Mouse (Mus musculus): ENCODE data around the gene Ccdc177. TPM values are rescaled to one million over a fixed set of nuclear protein-coding genes. Genes with fewer than 3 reads are reported as not detected.
"Not testable (repeated sequence)": the region's sequence is repeated elsewhere in the genome, so short reads cannot be mapped to it uniquely, and the experiment has no call there.

The Ccdc177 gene
- not detected in 2 replicates for total RNA-seq (2021)
- long read RNA-seq, experiment 1, result 0 reads
- long read RNA-seq, experiment 2, result 0 reads

DNA sequence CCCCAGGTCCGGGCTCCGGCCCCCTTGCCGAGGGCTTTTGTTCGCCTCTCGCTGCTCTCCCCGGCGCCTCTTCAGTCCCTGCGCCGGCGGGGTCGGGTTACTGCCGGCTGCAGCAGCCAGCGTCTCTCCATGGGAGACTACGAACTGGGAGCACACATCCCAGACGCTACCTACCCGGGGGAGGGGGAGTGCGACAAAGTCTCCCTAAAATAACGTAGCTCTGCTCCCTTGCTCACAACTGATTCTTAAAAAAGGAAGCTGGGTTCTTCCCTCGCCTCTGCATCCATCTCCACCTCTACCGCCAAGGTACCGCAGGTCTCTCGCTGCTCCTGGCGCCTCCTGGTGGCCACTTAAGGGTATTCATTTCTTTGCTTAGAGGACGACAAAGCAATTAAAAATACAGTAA is at the start of gene Ccdc177:
Ccdc177 (minus strand) TSS at position 292 of the 406 bp plus-strand sequence.
- DNase-seq, result peak; percentile 86

DNA sequence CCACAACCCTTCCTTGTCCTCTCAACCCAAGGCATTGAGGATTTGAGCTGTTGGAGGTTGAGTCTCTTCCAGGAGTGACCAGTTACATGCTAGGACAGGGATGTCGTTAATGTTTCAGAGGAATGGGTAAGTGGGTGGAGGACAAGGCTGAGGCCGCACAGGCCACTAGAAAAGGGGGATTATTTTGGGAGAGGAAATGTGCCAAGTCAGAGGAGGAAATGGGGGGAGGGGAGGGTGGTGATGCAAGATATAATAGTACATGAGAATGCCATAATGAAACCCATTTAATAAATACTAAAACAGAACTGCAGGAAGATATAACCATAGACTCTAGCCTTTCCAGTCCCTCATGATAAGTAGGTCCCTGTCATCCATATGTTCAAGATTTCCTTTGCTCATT is 49.5 kb upstream of the Ccdc177 start:
- no peak for DNase-seq

DNA sequence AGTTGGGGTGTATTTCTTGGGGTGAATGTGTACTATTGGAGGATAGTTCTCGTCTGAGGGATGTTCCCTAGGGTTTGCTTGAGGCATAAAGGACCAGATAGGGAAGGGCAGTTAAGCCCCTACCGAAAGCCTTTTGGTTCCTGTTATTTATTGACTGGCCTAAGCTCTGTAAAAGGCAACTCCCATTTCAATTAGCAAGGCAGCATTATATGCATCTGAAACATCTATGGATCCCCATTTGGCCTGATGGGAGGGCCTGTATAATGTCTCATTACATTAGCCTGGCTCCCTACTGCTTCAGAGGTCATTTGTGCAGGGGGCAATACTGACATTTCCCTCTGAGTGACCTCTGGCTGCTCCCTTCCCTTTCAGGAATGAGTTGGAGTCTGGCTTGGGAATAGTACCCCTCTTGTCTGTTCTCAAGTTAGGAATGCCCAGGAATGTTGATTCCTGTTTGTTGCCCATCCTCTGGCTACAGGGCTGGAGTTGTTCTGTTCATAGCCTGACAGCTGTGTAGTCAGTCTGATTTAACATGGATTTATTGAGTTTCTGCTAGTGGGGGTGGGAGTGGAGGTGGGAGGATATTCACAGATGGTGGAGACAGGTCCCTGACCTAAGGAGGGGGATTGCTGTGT is 47.1 kb upstream of the Ccdc177 start:
- no peak for DNase-seq

DNA sequence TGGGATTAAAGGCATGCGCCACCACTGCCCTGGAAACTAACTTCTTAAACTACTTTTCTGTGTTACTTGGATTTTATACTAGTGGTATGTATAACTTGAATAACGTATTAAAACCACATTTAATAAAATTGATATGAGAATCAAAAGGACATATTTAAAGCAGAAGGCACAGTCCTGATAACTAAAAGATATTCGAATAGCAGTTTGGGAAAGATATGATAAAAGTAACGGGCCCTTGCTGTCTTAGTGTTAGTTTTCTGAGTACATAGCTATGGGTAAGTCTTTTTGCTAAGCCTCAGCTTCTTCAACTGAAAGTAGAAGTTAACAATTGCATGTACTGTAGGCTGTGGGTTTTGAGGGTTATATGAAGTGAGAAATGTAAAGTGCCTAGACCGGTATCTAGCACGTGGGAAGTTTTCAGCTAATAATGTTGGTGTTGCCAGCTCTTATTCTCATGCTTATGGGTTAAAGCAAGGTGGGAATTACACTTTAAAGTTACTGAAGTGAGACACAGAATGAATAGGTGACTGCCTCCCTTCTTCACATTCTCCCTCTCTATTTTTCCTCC is 44.5 kb upstream of the Ccdc177 start:
- no peak for DNase-seq

DNA sequence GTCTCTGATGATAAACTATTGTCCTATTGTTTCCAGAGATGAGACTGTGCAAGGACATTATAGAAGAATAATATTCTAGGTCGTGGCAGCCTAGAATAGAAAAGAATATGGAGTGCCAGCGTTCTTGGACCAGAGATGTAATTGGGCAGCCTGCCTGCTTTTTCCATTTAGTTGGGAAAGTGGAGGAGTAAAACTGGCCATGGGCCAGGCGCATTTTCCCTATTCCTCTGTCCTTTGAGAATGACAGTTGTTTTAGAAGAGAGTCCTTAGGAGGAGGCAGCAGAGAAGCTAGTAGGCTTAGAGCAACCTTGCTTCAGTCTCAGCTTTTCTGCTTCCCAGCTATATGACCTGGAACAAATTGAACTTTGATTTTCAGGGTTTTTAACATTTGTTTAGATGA is 43.4 kb upstream of the Ccdc177 start:
- DNase-seq, result peak; percentile 78

DNA sequence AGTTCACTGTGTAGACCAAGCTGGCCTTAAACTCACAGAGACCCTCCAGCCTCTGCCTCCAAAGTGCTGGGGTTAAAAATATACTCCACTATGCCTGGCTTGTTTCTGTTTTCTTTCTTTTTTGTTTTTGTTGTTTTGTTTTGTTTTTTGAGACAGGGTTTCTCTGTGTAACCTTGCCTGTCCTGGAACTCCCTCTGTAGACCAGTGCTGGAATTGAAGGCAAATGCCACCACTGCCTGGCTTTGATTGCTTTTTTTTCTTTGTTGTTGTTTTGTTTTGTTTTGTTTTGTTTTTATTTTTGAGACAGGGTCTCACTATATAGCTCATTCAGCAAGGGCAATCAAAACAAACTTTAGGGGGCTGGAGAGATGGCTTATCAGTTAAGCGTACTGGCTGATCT is 41.0 kb upstream of the Ccdc177 start:
- DNase-seq, result no peak

DNA sequence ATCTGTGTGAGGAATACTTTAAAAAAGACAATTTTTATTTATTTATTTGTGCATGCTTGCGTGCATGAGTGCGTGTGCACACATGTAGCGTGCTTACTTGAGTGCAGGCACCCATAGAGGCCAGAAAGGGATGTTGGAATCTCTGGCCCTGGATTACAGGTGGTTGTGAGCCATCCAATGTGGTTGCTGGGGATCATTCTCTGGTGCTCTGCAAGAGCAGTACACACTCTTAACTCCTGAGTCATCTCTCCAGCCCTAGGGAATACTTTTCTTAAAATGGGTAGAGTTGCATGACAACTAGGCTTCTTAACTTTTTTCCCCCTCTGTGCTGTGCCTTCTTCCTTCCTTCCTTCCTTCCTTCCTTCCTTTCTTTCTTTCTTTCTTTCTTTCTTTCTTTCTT is 39.7 kb upstream of the Ccdc177 start:
- DNase-seq, result no peak

DNA sequence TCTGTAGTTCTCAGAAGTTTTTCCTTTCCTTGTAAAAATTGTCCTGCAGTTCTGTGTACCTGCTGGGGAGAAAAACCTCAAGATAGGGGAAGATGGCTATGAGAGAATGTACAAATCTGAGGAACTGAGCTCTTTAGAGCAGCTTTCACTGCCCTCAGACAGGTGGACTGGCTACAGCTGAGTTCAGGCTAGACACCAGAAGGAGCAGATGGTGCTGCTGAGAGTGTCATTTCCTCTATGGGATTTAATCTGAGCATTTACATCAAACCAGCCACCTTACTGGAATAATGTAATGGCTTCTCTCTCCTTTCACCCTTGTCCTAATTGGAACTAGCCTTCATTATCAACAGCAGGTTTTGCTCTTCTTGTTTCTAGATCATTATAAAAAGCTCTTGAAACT is 37.8 kb upstream of the Ccdc177 start:
- no peak for DNase-seq

DNA sequence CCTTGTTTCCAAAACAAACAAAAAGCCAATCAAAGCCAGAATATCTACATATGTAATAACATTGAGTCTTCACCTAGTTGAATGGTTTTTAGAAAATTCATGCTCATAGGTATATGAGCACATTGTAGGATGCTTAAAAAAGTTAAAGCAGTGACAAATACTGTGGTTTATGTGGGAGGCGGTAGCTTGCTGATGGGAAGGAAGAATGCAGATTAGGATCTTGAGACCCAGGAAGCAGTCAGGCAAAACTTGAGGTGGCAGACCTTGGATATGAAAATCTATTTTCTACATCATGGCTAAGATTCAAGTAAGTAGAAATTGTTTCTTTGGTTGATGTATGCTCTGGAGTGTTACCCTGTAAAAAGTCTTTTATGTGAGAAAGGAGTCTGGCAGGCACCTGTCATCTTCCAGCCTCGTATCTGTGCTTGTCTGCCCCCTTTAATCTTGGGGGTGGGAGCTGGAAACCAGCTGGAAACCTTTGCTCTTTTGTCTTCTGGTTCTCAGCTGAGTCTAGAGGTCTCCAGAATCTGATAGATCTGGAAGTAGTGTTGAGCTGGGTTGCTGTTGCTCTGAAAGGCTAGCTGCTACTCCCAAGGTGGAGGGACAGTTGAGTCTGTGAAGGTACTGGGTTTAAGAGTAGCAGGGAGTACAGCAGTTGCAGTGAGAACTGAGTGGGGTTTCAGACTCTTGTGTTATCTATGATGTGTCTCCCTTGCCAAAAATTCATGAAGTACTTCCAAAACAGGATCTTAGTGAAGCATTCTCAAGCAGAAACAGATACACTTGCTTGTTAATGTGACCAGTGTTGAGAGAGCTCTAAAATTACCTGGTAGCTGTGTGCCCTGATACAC is 34.7 kb upstream of the Ccdc177 start:
- DNase-seq, result no peak

DNA sequence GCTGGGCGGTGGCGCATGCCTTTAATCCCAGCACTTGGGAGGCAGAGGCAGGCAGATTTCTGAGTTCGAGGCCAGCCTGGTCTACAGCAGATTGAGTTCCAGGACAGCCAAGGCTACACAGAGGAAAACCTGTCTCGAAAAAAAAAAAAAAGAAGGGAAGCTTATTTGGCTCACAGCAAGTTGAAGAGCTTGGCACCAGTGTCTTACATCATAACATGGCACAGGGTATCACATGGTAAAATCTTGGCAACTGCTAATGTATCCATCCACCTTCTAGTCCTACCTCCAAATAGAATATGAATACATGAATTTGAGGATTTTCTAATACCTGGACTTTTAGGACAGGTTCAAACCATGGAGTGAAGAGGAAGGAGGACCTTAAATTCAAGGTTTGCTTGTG is 34.0 kb upstream of the Ccdc177 start:
- DNase-seq, result no peak

DNA sequence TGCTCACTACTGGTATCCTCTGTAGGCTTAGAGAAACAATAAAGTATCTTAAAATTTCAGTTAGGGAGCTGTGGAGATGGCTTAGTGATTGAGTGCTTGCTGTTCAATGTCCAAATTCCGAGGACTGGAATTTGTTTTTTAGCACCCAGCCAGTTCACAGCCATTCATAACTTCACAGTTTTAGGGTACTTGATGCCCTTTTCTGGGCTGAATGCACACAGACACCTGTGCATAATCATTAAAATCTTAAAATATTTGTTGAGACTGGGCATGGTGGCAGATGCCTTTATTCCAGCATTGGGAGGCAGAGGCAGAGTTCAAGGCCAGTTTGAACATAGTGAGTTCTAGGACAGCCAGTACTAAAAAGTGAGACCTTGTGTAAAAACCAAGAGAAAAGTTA is 33.0 kb upstream of the Ccdc177 start:
- no peak for DNase-seq

DNA sequence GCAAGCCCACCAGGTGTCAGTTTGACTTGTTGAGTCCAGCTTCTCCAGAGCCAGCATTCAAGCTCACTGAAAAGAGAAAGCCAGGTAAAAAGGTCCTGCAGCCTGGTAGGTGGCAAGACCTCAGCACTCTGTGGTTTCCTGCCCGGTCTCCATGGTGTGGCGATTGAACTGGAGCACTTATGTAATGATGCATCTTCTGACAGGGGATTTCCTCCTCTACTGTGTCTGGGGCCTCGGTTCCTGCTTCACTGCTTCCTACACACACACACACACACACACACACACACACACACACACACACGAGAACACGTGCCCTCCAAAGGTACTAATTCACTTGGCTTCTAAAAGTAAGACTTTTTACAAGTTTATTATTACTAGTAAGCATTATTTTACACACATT is 32.4 kb upstream of the Ccdc177 start:
- DNase-seq, result peak; percentile 42

DNA sequence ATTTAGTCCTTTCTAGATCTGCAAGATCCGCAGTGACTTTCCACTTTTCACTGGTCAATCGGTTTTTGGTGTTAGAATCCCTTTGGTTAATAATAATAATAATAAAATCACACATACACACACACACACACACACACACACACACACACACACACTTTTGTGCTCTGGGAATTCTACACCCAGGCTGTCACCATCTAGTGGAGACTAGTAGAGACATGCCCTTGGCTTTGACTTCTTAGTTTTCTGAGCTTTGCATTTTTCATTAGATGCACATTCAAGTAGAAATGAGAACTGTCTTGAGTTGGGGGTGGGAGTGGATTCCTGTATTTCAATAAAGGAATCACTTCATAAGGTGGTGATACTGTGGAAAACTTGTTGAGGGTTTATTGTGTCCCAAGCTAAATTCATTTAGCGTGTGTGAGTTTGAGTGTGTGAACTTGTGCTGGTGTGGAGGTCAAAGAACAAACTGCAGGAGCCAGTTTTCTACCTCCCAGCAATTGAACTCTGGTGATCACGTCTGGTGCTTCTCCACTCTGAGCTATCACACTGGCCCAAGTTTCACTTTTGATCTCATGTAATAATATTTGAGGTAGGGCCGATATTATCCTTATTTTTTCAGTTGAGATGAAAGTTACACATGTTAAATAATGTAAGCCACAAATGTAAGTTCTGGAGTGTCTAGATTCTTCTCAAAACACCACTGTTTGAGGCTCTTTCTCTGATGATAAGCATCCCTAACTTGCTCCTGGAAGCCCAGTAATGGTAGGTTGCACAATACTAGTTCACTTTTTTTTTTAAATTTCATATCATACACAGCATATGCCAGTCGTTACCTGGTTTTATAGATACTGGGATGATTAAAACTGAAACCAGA is 31.3 kb upstream of the Ccdc177 start:
- peak; percentile 31 for DNase-seq

DNA sequence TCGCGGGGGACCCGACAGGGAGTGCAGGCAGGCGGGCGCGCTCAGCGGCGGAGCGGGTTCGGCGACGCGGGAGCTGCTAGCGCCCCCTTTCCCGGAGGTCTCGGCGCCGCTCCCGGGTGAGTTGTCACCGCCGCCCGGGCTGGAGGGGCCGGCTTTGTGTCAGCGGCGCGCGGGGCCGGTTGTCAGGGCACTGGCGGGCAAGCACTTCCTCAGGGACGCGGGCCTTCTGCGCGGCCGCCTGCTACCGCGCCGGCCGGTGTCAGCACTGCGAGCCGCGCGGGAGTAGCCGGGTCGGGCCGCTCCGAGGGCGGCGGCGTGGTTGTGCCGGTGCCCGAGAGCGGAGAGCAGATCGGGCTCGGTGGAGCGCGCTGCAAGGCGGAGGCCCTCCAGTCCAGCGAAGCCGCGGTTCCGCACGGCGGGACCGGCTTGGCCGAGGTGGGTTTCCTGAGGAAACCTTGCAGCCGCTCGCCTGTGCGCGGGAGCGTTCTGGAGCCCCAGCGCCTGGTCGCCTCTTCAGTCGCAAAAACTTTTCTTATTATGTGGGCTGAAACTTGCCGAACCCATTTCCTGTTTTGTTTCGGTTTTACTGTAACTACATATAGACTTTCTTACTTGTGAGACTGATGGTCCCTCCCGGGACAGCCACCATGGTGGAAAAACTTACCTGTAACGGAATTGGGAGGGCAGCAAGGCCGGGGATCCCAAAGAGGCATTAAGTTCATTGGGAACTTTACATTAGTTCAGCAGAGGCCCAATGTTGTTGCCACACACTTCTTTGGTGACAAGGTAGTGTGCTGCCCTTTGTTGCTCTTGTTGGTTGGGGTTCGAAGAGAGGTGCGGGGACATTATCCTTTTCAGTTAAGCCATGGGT is 30.4 kb upstream of the Ccdc177 start:
- DNase-seq, result no peak

DNA sequence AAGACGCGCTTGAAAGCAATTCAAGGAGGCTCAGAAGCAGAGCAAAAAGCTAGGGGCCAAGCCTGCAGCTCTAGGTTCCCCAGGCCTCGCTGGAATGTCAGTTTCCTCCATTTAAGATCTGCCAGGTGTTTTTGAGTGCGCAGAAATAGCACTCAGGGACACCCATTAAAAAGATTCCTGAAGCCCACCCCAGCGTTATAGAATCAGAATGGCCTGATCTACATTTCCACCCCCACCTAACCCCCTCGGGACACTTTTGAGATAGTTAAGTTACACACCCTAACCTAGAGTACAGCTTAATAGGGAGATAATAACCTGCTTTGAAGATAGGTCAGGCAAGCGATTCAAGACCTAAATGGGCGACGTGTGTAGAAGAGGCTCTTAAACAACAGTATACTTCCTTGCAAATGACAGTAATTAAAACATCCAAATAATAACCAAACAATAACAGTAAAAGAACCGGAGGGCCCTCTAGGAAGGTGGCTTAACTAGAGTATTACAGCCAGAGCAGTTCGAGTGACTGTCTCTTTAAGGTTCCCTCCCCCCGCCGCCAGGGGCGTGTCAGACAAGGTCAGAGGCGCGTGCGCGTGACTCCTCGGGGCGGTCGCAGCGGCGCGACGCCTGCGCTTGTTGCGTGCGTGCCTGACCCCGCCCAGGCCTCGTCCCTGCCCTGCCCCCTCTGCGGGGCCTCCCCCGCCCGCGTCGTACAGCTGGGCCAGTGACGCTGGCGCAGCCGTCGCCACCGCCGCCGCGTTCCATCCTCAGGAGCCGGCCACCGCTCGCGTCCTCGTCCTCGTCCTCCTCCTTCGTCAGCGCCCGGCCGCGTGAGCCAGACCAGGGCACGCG is 29.6 kb upstream of the Ccdc177 start, which contains the start of gene Susd6:
Susd6 (plus strand) TSS at position 662 of the 846 bp plus-strand sequence.
- DNase-seq, result peak; percentile 100

DNA sequence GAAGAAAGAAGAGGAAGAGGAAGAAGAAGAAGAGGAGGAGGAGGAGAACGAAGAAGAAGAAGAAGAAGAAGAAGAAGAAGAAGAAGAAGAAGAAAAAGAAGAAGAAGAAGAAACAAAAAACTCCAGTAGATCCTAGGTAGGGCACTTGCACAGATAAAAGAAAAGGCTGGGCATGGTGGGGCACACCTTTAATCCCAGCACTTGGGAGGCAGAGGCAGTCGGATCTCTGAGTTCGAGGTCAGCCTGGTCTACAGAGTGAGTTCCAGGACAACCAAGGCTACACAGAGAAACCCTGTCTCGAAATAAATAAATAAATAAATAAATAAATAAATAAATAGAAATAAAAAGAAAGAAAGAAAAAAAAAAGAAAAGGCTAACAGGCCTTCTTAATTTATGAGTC is 28.8 kb upstream of the Ccdc177 start:
- not testable (repeated sequence) for DNase-seq

DNA sequence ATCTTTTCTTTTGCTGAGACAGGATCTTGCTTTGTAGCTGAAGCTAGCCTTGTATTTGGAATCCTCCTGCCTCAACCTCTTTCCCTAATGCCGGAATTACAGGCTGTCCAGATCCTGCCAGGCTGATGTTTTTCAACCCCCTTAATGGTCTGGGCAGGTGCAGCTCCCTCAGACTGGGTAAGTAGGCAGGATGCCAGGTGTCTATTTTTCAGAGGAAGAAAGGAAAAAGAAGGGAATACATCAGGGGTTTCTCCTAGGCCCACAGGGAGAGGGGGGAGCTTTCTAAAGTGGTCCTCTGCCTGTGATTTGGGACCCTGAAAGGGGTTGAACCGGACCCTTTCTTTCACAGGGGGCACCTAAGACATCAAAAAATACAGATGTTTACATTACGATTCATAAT is 27.7 kb upstream of the Ccdc177 start:
- no peak for DNase-seq

DNA sequence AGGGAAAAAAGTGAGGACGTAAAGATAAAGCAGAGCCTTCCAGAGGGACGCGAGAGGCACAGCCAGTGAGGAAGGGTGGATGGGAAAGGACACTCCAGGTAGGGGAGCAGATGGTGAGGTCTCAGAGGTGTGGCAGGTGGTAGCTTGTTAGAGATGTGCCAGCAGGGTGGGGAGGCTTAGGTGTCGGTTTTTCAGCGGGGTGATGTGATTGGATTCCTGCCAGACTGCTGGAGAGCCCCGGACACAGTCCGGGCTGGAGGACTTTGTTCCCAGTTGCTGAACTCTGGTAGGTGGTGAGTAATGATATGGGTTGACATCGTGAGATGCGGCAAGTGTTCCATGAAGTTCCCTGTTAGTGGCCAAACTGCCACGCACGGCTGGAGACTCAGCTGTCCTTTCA is 27.1 kb upstream of the Ccdc177 start:
- no peak for DNase-seq

DNA sequence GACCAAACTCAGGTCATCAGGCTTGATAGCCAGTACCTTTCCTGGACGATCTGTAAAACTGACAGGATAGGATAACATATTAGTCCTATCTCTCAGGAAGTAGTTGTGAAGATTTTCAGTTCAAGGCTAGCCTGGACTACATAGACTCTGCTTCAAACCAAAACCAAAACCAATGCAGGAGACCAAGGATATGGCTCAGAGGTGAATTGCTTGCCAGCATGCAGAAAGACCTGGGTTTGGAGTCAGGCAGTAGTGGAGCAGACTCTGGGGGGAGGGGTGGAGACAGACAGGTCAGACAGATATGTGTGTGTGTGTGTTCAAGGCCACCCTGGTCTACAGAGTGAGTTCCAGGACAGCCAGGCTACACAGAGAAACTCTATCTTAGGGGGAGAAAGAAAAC is 26.1 kb upstream of the Ccdc177 start:
- DNase-seq, result peak; percentile 47

DNA sequence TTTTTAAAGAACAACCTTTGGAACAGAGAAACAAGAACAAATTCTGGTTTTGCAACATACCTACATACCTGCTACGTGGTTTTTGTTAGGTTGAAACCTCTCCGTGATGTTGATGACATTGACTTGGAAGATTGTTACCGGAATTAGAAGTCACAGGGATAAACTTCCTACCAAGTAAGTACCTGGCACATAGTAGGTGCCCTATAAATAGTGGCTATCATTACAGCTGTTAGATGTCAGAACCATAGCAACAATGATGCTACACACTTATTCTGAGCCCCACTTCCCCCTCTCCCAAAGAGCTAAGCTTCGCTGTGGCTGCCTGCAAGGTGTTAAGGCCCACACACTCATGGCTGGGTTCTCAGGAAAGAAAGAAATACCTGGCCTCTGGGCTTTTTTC is 25.1 kb upstream of the Ccdc177 start:
- no peak for DNase-seq
